Comparison of ENCODE assay signal across 34 mouse cellular contexts in the genomic region with DNA sequence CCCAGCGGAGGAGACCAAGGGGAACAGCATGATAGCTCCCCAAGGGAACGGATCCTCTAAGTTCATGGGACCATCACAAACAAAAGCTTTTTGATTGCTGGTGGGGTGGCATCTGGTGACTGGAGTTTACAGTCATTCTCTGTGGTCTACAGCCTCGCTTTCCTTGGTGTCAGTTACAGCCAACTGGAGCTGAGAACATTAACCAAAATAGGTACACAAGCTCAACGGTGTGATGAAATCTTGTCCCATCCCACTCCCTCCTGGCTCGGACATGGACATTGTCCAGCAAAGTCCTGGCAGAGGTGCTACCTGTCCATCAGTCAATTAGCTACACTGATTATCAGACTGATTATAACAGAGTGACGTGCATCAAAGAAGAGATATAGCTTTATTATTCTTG. TPM values are rescaled to one million over a fixed set of nuclear protein-coding genes. Genes with fewer than 3 reads are reported as not detected.
DNase-seq lines count a peak whose midpoint lies in the region; ATAC-seq and TF ChIP-seq lines count a peak whose summit lies in the region.
"Had no signal": no experiment of that assay in that cellular context is flagged by ENCODE, and none has a peak within 500 bp of the region (broad histone marks: within the 10 kb centered on the region; RNA-seq: fewer than 3 reads in every experiment).

No protein-coding gene starts in this region.

- 70% methylated on average over 6 of the region's 6 CpGs for WGBS in heart, embryonic 10.5 days
- 65% methylated on average over 6 of the region's 6 CpGs for WGBS in heart, embryonic 12.5 days
- WGBS in liver, adult 2 months, result 28% methylated on average over 6 of the region's 6 CpGs
- 79% methylated on average over 6 of the region's 6 CpGs for WGBS in liver, embryonic 11.5 days
- 68% methylated on average over 6 of the region's 6 CpGs for WGBS in liver, postnatal 0 days (ENCODE audit: insufficient replicate concordance)

- peak; percentile 64 for DNase-seq in heart, embryonic 10.5 days (ENCODE audit: low spot score)
- peak; percentile 89 for DNase-seq in liver, adult 2 months (ENCODE audit: extremely low read depth, low read depth, low spot score)
- no peak for DNase-seq in liver, embryonic 11.5 days (ENCODE audit: low spot score)
- DNase-seq in liver, postnatal 0 days, result peak; percentile 49
- DNase-seq in lung, postnatal 14 days, result no peak
- DNase-seq: adrenal gland, postnatal 10 days; B cell, adult 2 months; cerebellum, adult 11 months; cerebellum, adult 2 months; cerebellum, adult 9-11 months; cerebellum, postnatal 25 days; forebrain, postnatal 0 days; gastrocnemius, adult 2 months; gastrocnemius, postnatal 14 days; heart, adult 18-20 months; heart, postnatal 14 days had no signal

- TF ChIP-seq POLR2A in liver, adult 2 months (IDR thresholded peaks at IDR 0.05; ENCODE audit: extremely low read depth, insufficient read depth, low read length), result no peak

- no peaks in the 10 kb centered on the region for H3K36me3 ChIP-seq in heart, embryonic 10.5 days
- H3K36me3 ChIP-seq in heart, embryonic 12.5 days, result no peaks in the 10 kb centered on the region
- no peaks in the 10 kb centered on the region for H3K36me3 ChIP-seq in liver, adult 2 months (ENCODE audit: control insufficient read depth, insufficient read depth, low read length)
- H3K36me3 ChIP-seq in liver, embryonic 11.5 days (ENCODE audit: control insufficient read depth, insufficient read depth, low read length), result no peaks in the 10 kb centered on the region
- H3K36me3 ChIP-seq in liver, postnatal 0 days (replicated peaks; ENCODE audit: insufficient read depth, low read length), result no peaks in the 10 kb centered on the region
- H3K36me3 ChIP-seq: embryonic facial prominence, embryonic 12.5 days; embryonic facial prominence, embryonic 15.5 days; G1E; hindbrain, embryonic 12.5 days; hindbrain, embryonic 15.5 days had no signal

- H3K9me3 ChIP-seq in heart, embryonic 10.5 days, result no peaks in the 10 kb centered on the region
- 0 out of 2 replicates have a peak, but pooled peaks cover 6% of the 10 kb centered on the region for H3K9me3 ChIP-seq in heart, embryonic 12.5 days (replicated peaks)
- H3K9me3 ChIP-seq in liver, embryonic 11.5 days (ENCODE audit: control insufficient read depth, low read length), result no peaks in the 10 kb centered on the region
- no peaks in the 10 kb centered on the region for H3K9me3 ChIP-seq in liver, postnatal 0 days (ENCODE audit: low read length)
- H3K9me3 ChIP-seq: embryonic facial prominence, embryonic 12.5 days; embryonic facial prominence, embryonic 15.5 days; hindbrain, embryonic 15.5 days had no signal

- no peaks in the 10 kb centered on the region for H3K79me2 ChIP-seq in liver, adult 2 months (ENCODE audit: control insufficient read depth, insufficient read depth, low read length)

- no peak overlapping the region for H3K27ac ChIP-seq in heart, embryonic 10.5 days
- no peak overlapping the region for H3K27ac ChIP-seq in heart, embryonic 12.5 days (ENCODE audit: poor library complexity, severe bottlenecking)
- H3K27ac ChIP-seq in liver, adult 2 months (replicated peaks; ENCODE audit: insufficient read depth, low read depth, low read length), result peak overlapping the region; percentile 38
- no peak overlapping the region for H3K27ac ChIP-seq in liver, embryonic 11.5 days (ENCODE audit: low read depth, low read length)
- peak overlapping the region; percentile 29; the same call in 1 of the 2 replicates for H3K27ac ChIP-seq in liver, postnatal 0 days (ENCODE audit: low read depth)
- H3K27ac ChIP-seq: embryonic facial prominence, embryonic 12.5 days; embryonic facial prominence, embryonic 15.5 days; gastrocnemius, adult 2 months; hindbrain, embryonic 12.5 days; hindbrain, embryonic 15.5 days had no signal

- no peak overlapping the region for H3K4me2 ChIP-seq in heart, embryonic 12.5 days
- no peak overlapping the region for H3K4me2 ChIP-seq in liver, embryonic 11.5 days
- H3K4me2 ChIP-seq in liver, postnatal 0 days (ENCODE audit: low read depth, low read length), result no peak overlapping the region
- H3K4me2 ChIP-seq: embryonic facial prominence, embryonic 12.5 days; embryonic facial prominence, embryonic 15.5 days; heart, embryonic 11.5 days; hindbrain, embryonic 12.5 days; hindbrain, embryonic 15.5 days had no signal

- no peak overlapping the region for H3K9ac ChIP-seq in heart, embryonic 12.5 days
- no peak overlapping the region for H3K9ac ChIP-seq in liver, adult 2 months (ENCODE audit: low read depth, low read length)
- H3K9ac ChIP-seq in liver, embryonic 11.5 days (ENCODE audit: low read depth, low read length), result no peak overlapping the region
- no peak overlapping the region for H3K9ac ChIP-seq in liver, postnatal 0 days (replicated peaks)
- H3K9ac ChIP-seq: embryonic facial prominence, embryonic 12.5 days; embryonic facial prominence, embryonic 15.5 days; forebrain, postnatal 0 days; hindbrain, embryonic 12.5 days; hindbrain, embryonic 15.5 days had no signal

- no peak for TF ChIP-seq EP300 in liver, postnatal 0 days (IDR thresholded peaks at IDR 0.05; ENCODE audit: low read depth)

- H3K27me3 ChIP-seq in heart, embryonic 10.5 days (ENCODE audit: insufficient read depth, poor library complexity, severe bottlenecking), result no peaks in the 10 kb centered on the region; the same call in 1 of the 2 replicates
- H3K27me3 ChIP-seq in heart, embryonic 12.5 days (replicated peaks), result no peaks in the 10 kb centered on the region
- no peaks in the 10 kb centered on the region for H3K27me3 ChIP-seq in liver, adult 2 months (ENCODE audit: control insufficient read depth, insufficient read depth, low read length)
- no peaks in the 10 kb centered on the region for H3K27me3 ChIP-seq in liver, embryonic 11.5 days (replicated peaks; ENCODE audit: control insufficient read depth, insufficient read depth, low read length)
- H3K27me3 ChIP-seq in liver, postnatal 0 days (ENCODE audit: insufficient read depth, low read length), result no peaks in the 10 kb centered on the region
- H3K27me3 ChIP-seq: CH12.LX; embryonic facial prominence, embryonic 12.5 days; embryonic facial prominence, embryonic 15.5 days; hindbrain, embryonic 12.5 days; hindbrain, embryonic 15.5 days had no signal

- peaks cover 20% of the 10 kb centered on the region; the same call in 1 of the 2 replicates for H3K4me1 ChIP-seq in heart, embryonic 10.5 days
- H3K4me1 ChIP-seq in heart, embryonic 12.5 days (replicated peaks), result peaks cover 7% of the 10 kb centered on the region; the same call in 1 of the 2 replicates
- peaks cover 18% of the 10 kb centered on the region for H3K4me1 ChIP-seq in liver, adult 2 months (ENCODE audit: control insufficient read depth, insufficient read depth, low read length)
- peaks cover 5% of the 10 kb centered on the region for H3K4me1 ChIP-seq in liver, embryonic 11.5 days (replicated peaks; ENCODE audit: control insufficient read depth, insufficient read depth, low read length)
- H3K4me1 ChIP-seq in liver, postnatal 0 days (ENCODE audit: insufficient read depth), result peaks cover 19% of the 10 kb centered on the region
- H3K4me1 ChIP-seq: embryonic facial prominence, embryonic 12.5 days; embryonic facial prominence, embryonic 15.5 days; hindbrain, embryonic 12.5 days; hindbrain, embryonic 15.5 days had no signal

- no peak for ATAC-seq in heart, embryonic 12.5 days (ENCODE audit: insufficient number of reproducible peaks, low FRiP score)
- no peak for ATAC-seq in liver, embryonic 11.5 days (replicated peaks; ENCODE audit: low FRiP score)
- ATAC-seq in liver, postnatal 0 days, result peak; percentile 54
- ATAC-seq: forebrain, embryonic 14.5 days; forebrain, postnatal 0 days; Patski had no signal

- TF ChIP-seq CTCF in liver, adult 2 months (IDR thresholded peaks at IDR 0.05; ENCODE audit: low read depth, low read length), result no peak
- TF ChIP-seq CTCF in liver, postnatal 0 days (IDR thresholded peaks at IDR 0.05; ENCODE audit: low read depth), result no peak

- H3K4me3 ChIP-seq in heart, embryonic 10.5 days, result no peak overlapping the region
- H3K4me3 ChIP-seq in heart, embryonic 12.5 days, result no peak overlapping the region
- H3K4me3 ChIP-seq in liver, adult 2 months (ENCODE audit: insufficient read depth, low read depth, low read length), result no peak overlapping the region
- no peak overlapping the region for H3K4me3 ChIP-seq in liver, embryonic 11.5 days (ENCODE audit: low read depth, low read length)
- H3K4me3 ChIP-seq in liver, postnatal 0 days (ENCODE audit: low read depth, low read length), result no peak overlapping the region
- H3K4me3 ChIP-seq: embryonic facial prominence, embryonic 12.5 days; embryonic facial prominence, embryonic 15.5 days; gastrocnemius, adult 2 months; hindbrain, embryonic 12.5 days; hindbrain, embryonic 15.5 days had no signal

RNA-seq across cellular contexts. Expression of a gene that starts 15.6 kb away (rescaled TPM):
- polyA plus RNA-seq in heart, embryonic 10.5 days (2016; fragmentation: Nextera tagmentation; extraction: Ambion mirVana), result not detected in 2 replicates
- not detected in 2 replicates for polyA plus RNA-seq in heart, embryonic 12.5 days (2016; fragmentation: Nextera tagmentation; extraction: Ambion mirVana)
- total RNA-seq in liver, adult 2 months (2014; rRNA removed), result not detected in 2 replicates
- polyA plus RNA-seq in liver, adult 2 months (2012; rRNA removed), result not detected in 2 replicates
- polyA plus RNA-seq in liver, embryonic 11.5 days (2014; fragmentation: Nextera tagmentation; extraction: Ambion mirVana), result not detected in 2 replicates
- polyA plus RNA-seq in liver, postnatal 0 days (2015; fragmentation: Nextera tagmentation; extraction: Ambion mirVana), result not detected in 2 replicates
- total RNA-seq: adrenal gland, adult 18-20 months; adrenal gland, postnatal 4 days; common myeloid progenitor, adult 5-6 weeks; forebrain, postnatal 0 days; gastrocnemius, adult 2 months; gastrocnemius, postnatal 14 days; gastrocnemius, postnatal 4 days; heart, adult 18-20 months; heart, postnatal 14 days; hematopoietic stem cell, adult 5-6 weeks had no signal
- polyA plus RNA-seq: cerebellum, adult 2 months; embryonic facial prominence, embryonic 12.5 days; embryonic facial prominence, embryonic 15.5 days; forebrain, embryonic 14.5 days; forebrain, postnatal 0 days; frontal cortex, adult 2 months; G1E; heart, embryonic 11.5 days; heart, embryonic 16.5 days; hindbrain, embryonic 12.5 days; hindbrain, embryonic 15.5 days; intestine, embryonic 14.5 days; Patski had no signal

RNA-seq across cellular contexts. Expression of a gene that starts 23.5 kb away (rescaled TPM):
- polyA plus RNA-seq in heart, embryonic 10.5 days (2016; fragmentation: Nextera tagmentation; extraction: Ambion mirVana), result 0.07 and 0.21 TPM in 2 replicates
- polyA plus RNA-seq in heart, embryonic 12.5 days (2016; fragmentation: Nextera tagmentation; extraction: Ambion mirVana), result 0.74 and 0.97 TPM in 2 replicates
- total RNA-seq in liver, adult 2 months (2014; rRNA removed), result 0.20 TPM in 1 of 2 replicates, not detected in the other
- 0.11 and 15.8 TPM in 2 replicates for polyA plus RNA-seq in liver, adult 2 months (2012; rRNA removed)
- 9.3 and 10.6 TPM in 2 replicates for polyA plus RNA-seq in liver, embryonic 11.5 days (2014; fragmentation: Nextera tagmentation; extraction: Ambion mirVana)
- polyA plus RNA-seq in liver, postnatal 0 days (2015; fragmentation: Nextera tagmentation; extraction: Ambion mirVana), result 69.2 and 76.3 TPM in 2 replicates
- polyA plus RNA-seq: forebrain, embryonic 14.5 days; frontal cortex, adult 2 months; hindbrain, embryonic 15.5 days; Patski had no signal

Comparison
In these comparisons a context has a peak if more than half of its experiments do, and no peak if none do; other contexts are left out.
1. DNase-seq: peak in heart, embryonic 10.5 days (single experiment), liver, adult 2 months (single experiment) and liver, postnatal 0 days (single experiment); none in liver, embryonic 11.5 days (single experiment) and lung, postnatal 14 days (single experiment).
2. H3K27ac ChIP-seq: peak in liver, adult 2 months (single experiment) and liver, postnatal 0 days (single experiment); none in heart, embryonic 10.5 days (single experiment), heart, embryonic 12.5 days (single experiment) and liver, embryonic 11.5 days (single experiment).